Mouse (Mus musculus) 3T3-L1 (cell line): Measurements from ENCODE around the gene D630045J12Rik.

Experiments used
- DNase-seq: peaks from one replicate; pipeline ENCODE4 v3.0.0-alpha.2; 2015; ENCODE audit warnings: low read depth, low spot score

The D630045J12Rik gene

DNA sequence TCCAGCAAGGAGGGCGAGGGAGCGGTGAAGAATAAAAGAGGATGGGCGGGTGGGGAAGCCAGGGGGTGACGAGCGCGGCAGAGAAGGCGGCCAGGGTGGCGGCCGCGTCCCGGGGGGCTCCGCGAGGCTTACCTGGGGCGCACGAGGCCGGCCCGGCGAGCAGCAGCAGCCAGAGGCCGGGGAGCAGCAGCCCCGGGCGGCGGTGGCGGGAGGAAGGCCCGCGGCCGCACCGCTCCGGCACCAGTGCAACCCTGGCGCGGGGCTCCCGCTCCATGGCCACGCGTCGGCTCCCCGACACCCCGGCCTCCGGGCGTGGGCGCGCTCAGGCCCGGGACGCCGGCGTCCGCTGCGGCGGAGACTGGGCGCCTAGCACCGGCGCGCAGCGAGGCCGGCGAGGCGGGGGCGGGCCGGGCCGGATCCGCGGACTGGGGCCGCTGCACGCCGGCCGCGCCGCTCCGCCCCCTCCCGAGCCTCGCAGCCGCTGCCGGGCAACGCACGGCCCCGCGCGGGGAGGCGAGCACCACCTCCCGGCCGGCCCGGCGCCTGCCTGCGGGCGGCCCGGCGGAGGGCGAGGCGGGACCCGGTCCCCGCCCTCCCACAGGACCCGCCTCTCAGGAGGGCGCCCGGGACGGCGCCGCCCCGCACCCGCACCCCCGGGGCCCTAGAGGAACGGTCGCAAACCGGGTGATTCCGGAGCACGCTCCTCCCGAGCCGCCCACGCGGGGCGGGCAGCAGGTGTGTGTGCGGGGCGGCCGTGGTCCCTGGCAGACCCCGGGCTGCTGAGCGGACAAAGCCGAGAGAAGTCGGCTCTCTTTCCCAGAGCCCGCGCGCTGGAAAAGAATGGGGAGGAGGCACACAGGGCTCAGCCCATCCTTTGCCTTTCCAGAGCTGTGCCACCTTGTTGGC, at the start of gene D630045J12Rik:
TSS of gene D630045J12Rik (minus strand) at position 274 of the 906 bp plus-strand sequence.
- peak; percentile 66 for DNase-seq

DNA sequence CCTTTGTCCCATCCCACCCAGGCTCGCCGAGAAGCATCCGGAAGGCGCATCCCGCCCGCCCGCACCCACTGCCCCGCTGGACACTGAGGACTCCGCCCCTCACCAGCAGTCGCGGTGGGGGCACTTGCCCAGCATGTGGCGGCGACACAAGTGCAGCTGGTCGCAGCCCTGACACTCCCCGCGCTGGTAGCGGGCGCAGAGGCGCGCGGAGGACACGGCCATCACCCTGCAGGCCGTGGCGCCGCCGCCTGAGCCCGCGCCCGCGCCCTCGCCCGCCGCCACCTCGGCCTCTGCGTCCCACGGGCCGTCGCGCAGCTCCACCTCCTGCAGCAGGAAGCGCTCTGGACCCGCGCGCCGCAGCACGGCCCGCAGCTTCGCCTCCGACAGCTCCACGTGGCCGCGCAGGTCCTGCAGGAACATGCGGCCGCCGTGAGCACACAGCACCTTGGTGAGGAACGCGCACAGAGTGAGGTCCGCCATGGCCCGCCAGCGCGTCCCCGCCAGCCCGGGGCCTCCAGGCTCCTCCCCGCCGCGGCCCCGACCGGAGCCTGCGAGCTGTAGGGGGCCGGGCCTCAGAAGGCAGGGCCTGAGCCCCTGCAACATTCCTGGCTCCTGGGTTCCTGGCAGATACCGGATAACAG, 45.1 kb upstream of the D630045J12Rik start, which contains the start of gene Zc3hav1l:
TSS of gene Zc3hav1l (minus strand) at position 499 of the 641 bp plus-strand sequence.
- peak; percentile 74 for DNase-seq

DNA sequence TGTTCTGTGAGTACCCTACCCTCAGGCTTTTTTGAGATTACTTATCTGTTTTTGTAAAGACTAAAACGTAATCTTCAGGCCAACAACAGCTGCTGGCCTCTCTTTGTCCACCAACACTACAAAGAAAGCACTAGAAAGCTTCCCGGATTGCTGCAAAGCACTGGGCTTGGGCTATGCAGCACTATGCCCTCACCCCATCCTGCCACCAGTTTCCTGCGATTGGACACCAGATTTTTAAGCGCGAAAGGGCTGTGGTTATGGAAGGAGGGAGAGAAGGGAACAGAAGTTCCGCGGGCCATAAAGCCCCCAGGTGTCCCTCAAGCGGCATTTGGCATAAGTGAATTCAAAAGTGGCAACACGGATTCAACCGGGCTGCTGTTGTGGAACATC, 44.4 kb upstream of the D630045J12Rik start:
- peak; percentile 71 for DNase-seq

DNA sequence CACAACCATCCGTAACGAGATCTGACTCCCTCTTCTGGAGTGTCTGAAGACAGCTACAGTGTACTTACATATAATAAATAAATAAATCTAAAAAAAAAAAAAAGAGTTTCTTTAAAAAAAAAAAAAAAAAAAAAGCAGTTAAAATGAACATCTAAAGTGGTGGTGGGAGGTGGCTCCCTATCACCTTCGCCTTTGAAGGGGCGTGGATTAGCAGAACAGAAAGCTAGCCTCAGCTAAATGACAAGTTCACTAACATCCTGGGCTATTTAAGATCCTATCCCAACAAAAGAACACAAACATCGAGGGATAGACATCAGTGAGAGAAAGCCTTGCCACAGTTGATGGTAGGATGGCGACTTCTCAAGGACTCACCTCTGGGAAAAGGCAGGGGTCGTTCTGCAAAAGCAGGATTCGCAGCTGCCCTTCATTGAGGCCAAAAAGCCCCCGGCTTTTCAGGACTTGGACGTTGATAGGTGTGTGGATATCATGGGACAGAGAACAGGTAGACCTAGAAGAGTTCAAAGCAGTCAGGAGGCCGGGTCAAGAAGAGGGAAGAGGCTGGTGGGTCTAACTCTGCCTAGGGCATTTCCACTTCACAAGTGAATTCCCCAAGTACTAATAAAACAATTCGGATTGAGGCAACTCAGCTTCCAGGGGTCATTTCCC, 43.9 kb upstream of the D630045J12Rik start:
- no peak for DNase-seq

DNA sequence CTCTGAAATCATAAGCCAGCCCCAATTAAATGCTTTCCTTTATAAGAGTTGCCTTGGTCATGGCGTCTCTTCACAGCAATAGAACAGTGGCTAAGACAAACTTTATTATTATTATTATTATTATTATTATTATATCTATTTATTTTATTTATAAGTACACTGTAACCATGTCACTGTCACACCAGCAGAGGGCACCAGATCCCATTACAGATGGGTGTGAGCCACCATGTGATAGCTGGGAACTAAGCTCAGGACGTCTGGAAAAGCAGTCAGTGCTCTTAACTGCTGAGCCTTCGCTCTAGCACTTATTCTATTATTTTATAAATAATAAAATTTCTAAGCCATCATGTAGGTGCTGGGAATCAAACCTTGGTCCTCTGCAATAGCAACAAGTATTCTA, 39.9 kb upstream of the D630045J12Rik start:
- DNase-seq: peak; percentile 55

DNA sequence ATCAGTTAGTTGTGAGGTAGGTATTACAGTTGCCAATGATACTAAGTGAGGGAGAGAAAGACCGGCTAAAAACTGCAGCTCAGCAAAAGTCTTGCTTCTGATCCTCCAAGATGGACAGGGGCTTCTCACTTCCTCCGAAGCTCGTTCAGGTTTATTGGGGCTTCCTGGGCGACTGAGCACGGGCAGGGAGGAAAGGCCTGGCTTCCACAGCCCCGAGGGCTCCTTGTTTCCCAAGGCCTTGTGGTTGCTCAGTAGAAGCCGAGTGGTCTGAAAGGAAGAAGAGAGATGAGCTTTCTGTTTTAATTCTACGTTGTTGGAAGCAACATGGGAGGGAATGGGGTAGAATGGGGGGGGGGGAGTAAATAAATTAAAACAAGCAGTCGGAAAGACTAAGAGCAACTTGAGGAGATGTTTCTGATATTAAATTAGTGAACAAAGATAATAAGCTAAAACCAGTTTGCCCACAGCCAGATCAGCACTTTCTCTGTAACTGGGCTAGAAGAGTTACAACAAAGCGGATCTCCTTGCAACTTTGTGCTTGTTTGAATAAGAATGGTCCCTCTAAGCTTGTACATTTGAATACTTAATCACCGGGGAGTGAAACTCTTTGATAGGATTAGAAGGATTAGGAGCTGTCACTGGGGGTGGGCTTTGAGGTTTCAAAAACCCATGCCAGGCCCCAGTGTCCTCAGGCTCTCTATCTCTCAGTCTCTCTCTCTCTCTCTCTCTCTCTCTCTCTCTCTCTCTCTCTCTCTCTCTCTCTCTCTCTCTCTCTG, 39.2 kb upstream of the D630045J12Rik start:
- no peak for DNase-seq

DNA sequence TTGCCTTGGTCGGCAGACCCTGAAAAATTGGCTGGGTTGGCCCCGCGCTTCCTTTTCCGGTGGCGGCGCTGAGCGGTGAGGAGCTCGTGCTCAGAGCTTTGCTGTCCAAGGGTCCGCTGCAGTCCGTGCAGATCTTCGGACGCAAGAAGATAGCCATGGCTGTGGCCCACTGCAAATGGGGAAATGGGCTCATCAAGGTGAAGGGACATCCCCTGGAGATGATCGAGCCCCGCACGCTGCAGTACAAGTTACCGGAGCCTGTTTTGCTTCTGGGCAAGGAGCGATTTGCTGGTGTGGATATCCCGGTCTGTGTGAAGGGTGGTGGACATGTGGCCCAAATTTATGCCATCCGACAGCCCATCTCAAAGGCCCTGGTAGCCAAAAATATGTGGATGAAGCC, 30.6 kb upstream of the D630045J12Rik start:
- no peak for DNase-seq

DNA sequence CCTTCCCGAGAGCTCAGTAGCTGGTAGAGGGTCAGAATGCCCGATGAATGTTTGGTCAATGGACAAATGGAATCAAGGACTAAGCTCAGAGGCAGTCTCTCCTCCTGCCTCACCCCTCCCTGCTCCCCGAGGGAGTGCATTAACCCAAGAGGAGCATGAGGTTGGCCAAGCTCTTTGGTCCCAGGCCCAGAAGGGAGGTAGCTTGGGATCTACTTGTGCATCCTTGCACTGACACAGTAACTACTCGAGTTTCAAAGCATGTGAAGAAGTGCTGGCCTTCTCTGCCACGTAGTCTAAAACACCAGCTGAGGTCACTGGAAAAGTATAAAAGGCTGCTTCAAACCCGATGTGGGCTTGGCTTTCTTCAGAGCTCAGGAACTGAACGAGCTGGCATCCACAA, 10.7 kb upstream of the D630045J12Rik start:
- DNase-seq: peak; percentile 54

DNA sequence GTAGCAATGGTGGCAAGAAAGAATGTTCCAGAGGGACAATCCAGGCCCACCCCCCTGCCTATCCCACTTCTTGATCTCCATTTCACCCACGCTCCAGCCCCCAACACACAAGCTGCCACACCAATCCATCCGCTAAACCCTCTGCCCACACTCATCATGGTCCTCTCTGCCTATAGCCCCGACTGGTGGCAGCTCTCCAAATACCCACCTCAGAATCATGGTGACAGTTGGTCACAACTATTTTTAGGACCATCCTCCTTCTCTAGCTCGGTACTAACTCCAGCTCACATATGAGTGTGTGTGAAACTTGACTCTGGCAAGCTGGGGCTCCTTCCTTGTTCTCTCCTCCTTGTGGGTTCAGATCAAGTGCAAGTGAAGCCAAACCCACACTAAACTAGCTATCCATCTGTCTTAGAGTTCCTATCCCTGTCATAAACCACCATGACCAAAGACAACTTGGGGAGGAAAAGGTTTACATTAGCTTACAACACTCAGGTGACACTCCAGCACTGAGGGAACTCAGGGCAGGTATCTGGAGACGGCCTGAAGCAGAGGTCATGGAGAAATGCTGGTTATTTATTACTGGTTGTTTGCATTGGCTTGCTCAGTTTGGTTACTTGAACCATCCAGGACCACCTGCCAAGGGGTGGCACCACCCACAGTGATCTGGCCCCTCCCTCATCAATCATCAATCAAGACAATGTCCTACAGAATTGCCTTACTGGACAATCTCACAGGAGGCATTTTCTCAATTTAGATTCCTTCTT, 9.8 kb upstream of the D630045J12Rik start:
- no peak for DNase-seq

DNA sequence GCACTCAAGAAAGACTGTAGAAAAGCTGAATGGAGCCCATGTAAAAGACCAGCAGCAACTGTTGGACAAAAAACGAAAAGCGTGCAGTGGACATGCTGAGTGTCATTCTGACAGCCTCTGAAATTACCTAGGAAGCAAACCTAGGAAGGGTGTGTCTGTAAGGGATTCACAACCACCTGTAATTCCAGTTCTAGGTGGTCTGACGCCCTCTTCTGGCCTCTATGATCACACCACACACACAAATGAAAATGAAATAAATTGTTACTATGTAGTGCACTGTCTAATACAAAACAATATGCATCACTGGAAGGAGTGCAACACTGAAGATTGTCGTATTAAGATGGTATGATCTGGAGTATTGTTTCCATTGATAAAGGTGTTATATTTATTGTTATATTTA, 8.1 kb upstream of the D630045J12Rik start:
- no peak for DNase-seq

DNA sequence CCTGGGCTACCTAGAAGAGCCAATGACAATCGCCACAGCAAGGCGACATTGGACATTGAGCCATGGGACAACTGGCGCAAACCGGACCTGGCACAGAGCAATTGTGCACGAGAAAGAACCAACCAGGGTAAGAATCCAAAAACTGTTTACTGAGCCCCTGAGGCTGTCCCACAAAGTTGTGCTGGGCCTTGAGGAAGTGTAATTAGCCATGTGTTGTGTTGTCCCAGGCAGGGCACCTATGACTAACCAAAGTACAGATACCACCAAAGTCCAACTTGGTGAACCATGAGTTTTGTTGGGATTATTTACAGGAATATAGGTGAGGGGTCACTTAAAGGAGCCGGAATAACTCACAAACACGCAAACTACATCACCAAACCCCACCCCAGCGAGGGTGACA, 3.7 kb upstream of the D630045J12Rik start:
- DNase-seq: no peak

DNA sequence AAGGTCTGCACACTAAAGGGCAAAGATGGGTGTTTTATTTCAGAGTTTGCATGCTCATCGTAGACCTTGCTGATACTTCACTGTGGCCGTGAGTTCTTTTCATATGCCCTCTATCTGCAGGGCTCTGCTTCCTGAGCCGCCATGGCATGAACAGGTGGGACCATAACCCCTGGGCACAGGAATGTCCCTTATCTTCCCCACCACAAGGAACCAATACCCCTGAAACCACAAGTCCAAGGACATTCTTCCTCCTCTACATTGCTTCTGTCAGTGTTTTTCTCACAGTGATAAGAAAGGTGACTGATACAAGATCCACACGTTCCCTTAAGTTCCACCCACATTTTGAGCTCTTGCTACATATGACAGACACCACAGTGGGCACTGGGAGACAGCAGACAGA, 3.0 kb upstream of the D630045J12Rik start:
- no peak for DNase-seq

DNA sequence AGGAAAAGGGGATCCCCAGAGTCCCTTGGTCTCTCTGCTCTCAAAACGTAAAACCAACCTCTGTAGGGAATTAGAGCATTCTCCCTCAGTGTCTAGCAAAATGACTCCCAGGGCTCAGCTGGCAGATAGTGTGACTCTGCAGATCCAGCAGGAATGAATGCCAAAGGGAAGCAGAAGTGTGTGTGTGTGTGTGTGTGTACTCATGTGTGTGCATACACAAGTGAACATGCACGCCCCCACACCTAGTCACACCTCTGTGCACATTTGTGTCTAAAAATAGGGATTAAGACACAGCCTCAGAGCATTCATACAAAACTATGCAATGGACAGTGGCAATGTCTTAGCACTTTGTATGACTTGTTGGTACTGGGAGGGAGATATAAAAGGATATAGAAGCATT, 2.0 kb upstream of the D630045J12Rik start:
- DNase-seq: no peak

DNA sequence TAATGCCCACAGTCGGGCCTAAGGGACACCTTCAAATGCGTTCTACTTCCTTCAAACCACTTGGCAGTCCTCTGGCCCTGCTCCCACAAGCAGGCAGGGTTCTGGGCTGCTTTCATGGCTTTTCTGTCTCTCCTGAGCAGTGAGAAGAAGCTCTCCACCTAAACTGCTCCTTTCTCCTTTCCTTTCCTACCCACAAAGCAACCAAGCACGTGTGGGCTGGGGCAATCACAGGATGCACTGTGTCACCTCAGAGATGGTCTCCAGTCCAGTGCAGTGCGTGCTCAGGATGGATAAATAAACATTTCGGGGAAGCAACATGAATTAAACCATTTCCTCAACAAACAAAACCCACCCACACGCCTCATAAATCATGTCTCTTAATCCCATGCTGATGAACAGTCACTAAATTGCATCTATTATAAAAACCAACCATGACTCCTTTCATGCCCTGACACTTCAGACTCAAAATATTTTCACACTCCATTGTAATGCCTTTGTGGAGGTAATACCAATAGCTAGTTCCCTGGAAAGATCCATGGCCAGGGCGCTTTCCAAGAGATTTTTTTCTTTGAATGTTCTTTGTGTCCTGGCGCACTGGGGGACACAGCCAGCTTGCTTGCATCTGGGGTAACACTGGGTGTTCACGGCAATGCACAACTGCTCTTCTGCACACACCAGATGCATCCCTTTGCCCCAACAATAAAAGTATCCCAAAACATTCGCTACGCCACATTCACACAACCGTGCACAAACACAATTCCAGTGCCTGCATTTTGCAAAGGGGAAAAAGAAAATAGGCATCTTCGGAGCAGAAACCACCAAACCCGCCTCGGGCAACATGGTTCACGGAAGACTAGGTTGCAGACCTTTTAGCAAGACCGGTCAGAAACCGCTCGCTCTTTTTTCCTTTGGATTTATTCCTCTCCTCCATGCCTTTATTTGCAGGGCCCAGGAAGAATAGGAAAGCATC, 758 bp downstream of the D630045J12Rik start:
- peak; percentile 58 for DNase-seq

DNA sequence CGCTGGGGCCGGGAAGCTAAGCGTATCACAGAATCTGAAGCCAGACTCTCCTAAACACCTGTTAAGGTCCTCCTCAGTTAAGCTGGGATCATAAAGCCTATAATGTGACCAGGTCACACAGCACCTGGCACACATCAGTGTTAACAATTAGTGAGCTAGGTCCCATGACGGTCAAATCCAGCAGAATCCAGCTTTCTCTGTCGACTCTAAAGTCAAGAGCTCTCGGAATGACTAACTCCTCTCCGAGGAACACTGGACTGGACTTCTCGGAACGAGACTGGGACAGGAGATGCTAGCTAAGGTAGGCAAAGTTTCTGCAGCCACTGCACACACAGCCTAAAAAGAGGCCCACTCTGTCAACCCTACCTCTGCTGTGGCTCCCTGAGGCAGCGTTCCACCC, 1.7 kb downstream of the D630045J12Rik start:
- no peak for DNase-seq

DNA sequence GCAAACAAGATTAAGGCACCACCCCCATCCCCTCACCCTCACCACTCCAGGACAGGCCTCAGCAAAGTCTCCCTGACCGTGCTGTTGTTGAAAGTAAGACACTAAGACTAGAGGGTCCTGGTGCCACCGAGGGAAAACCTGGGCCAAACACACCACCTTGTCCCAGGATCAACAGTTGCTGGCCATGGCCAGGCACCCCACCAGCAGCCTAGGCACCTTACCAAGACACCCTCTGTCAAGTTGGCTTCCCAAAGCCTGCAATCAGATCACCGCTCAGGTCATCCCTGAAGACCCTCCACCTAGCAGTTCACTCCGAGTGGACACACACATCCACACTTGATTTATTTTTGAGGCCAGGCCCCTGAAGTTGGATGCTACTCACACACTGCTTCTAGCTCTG, 2.3 kb downstream of the D630045J12Rik start:
- DNase-seq: no peak

DNA sequence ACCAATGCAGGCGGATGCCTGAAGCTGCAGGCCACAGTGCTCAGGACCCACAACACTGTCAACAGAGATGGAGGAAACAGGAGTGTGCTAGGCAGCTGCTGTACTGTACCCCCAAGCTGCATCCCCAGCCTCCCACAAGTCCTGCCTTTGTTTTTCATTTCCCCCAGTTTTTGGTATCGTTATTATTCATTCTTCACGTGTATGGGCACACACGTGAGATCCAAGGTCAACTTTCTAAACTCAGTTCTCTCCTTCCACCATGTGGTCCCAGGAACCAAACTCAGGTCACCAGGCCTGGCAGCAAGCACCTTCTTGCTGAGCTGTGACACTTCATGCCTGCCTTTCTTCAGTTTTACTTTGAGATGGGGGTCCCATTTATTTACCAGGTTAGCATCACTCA, 6.4 kb downstream of the D630045J12Rik start:
- DNase-seq: no peak

DNA sequence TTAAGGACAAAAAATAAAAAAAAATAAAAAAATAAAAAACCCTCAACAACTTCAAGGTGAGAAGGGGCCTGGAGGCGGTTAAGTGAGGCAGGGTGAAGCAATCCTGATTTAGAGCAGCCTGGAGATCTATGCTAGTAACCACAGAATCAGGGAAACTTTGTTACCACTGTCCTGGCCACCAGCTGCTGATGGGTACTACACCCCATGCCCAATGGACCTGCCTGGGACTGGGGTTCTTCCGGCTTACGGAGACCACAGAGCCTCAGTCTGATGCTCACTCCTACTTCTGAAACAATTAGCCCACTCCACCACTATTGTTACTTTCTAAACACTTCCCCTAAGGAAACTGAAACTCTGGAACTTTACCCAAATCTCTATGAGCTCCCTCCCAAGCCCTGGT, 9.0 kb downstream of the D630045J12Rik start:
- no peak for DNase-seq

DNA sequence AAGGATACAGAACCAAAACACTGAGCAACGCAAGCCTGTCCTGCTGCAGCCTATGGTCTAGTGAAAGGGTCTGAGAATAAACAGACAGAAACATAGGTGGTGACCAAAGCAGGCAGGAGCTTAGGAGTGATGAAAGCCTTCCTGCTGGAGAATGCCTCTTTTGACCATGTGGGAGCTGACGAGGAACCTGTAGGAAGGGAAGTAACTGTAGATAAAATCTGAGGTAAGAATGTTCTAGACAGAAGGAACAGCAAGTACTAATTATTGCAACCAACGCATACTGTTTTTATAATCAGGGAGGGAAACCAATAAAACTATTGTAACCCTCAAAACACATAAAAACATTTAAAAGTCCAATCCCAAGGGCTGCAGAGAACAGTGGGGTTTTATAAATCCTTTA, 9.6 kb downstream of the D630045J12Rik start:
- DNase-seq: no peak

DNA sequence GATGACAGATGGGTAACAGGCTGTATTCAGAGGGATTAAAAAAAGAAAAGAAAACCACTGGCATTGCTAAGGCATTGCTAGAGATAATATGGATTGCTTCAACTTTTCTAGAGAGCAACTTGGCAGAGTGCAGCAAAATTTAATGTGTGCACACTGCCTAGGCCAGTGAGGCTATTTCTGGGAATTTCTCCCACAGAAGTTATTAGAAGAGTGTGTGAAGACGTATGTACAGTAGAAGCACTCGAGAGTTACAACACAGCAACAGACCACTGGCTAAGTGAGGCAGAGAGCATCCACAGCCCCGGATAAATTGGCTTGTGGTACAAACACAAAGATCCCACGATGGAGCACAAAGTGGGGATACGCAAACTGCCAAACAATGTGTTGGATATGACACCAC, 11.0 kb downstream of the D630045J12Rik start:
- DNase-seq: no peak
